Mouse (Mus musculus) c-Kit-positive CD71-positive TER-119-negative erythroid progenitor cells, embryonic 14.5 days (primary cell): ENCODE results near the gene Nek6.

ENCODE experiments used
- DNase-seq: peaks from one replicate; pipeline ENCODE4 v3.0.0-alpha.2; 2013; ENCODE audit warnings: low read depth

The Nek6 gene

GRCm38 (mm10) chr2:38579528-38579927 lies 68.1 kb downstream of the Nek6 start:
- no peak for DNase-seq

GRCm38 (mm10) chr2:38583982-38584381 lies 72.5 kb downstream of the Nek6 start:
- no peak for DNase-seq

GRCm38 (mm10) chr2:38584514-38585378 lies 73.3 kb downstream of the Nek6 start:
- no peak for DNase-seq

GRCm38 (mm10) chr2:38585379-38585736 lies 73.9 kb downstream of the Nek6 start:
- DNase-seq, result no peak

- no peak for DNase-seq
These were observed 75.3 kb downstream of the Nek6 start for GRCm38 (mm10) chr2:38586733-38587132.

GRCm38 (mm10) chr2:38591751-38592459 lies 80.5 kb downstream of the Nek6 start:
- peak; percentile 25 for DNase-seq

GRCm38 (mm10) chr2:38594874-38595273 lies 83.4 kb downstream of the Nek6 start:
- no peak for DNase-seq

GRCm38 (mm10) chr2:38597896-38598295 lies 86.5 kb downstream of the Nek6 start:
- DNase-seq, result peak; percentile 20

- DNase-seq, result no peak
These were observed 87.0 kb downstream of the Nek6 start for GRCm38 (mm10) chr2:38598395-38598794.

- DNase-seq, result no peak
These were observed 89.4 kb downstream of the Nek6 start for GRCm38 (mm10) chr2:38600842-38601241.

GRCm38 (mm10) chr2:38607716-38608115 lies 96.3 kb downstream of the Nek6 start:
- DNase-seq, result no peak

GRCm38 (mm10) chr2:38608831-38609309 lies 97.4 kb downstream of the Nek6 start:
- no peak for DNase-seq

GRCm38 (mm10) chr2:38609310-38609709 lies 97.9 kb downstream of the Nek6 start:
- no peak for DNase-seq

- no peak for DNase-seq
These were observed 98.7 kb downstream of the Nek6 start for GRCm38 (mm10) chr2:38610161-38610560.

- DNase-seq, result no peak
These were observed 101.2 kb downstream of the Nek6 start for GRCm38 (mm10) chr2:38612596-38612995.

- DNase-seq, result no peak
These were observed 102.1 kb downstream of the Nek6 start for GRCm38 (mm10) chr2:38613576-38613975.

GRCm38 (mm10) chr2:38614437-38614836 lies 103.0 kb downstream of the Nek6 start:
- no peak for DNase-seq

GRCm38 (mm10) chr2:38616072-38616471 lies 104.6 kb downstream of the Nek6 start:
- no peak for DNase-seq

GRCm38 (mm10) chr2:38616956-38617872 lies 105.8 kb downstream of the Nek6 start:
- no peak for DNase-seq

- no peak for DNase-seq
These were observed 108.3 kb downstream of the Nek6 start for GRCm38 (mm10) chr2:38619777-38620176.

GRCm38 (mm10) chr2:38621076-38621475 lies 109.6 kb downstream of the Nek6 start:
- DNase-seq, result no peak

GRCm38 (mm10) chr2:38621610-38622021 lies 110.2 kb downstream of the Nek6 start:
- no peak for DNase-seq
